Mouse (Mus musculus): ENCODE results near the gene Espnl. TPM values are rescaled to one million over a fixed set of nuclear protein-coding genes. Genes with fewer than 3 reads are reported as not detected.

The Espnl gene
- polyA plus RNA-seq, 1 experiment from 2014 or later, result 0.06 TPM

GRCm38 (mm10) chr1:91333582-91333981, 11.7 kb downstream of the Espnl start:
- DNase-seq (ENCODE audit: low spot score) (no peak), ATAC-seq (replicated peaks; ENCODE audit: insufficient number of reproducible peaks, low FRiP score, low TSS enrichment, low read depth) (no peak)
- Histone ChIP-seq H3K4me1 (ENCODE audit: control insufficient read depth, insufficient read depth, low read length) (no peaks in the 10 kb centered on the region), H3K4me3 (ENCODE audit: low read depth, low read length) (no peak overlapping the region), H3K9ac (replicated peaks; ENCODE audit: low read length) (no peak overlapping the region), H3K27me3 (ENCODE audit: control insufficient read depth, insufficient read depth, low read length) (no peaks in the 10 kb centered on the region), H3K9me3 (replicated peaks; ENCODE audit: control insufficient read depth, low read length) (no peaks in the 10 kb centered on the region), H3K36me3 (replicated peaks; ENCODE audit: control insufficient read depth, insufficient read depth, low read depth, low read length) (no peaks in the 10 kb centered on the region), H3K4me2 (ENCODE audit: low read depth, low read length) (no peak overlapping the region), H3K27ac (replicated peaks; ENCODE audit: low read depth, low read length) (no peak overlapping the region)

DNA sequence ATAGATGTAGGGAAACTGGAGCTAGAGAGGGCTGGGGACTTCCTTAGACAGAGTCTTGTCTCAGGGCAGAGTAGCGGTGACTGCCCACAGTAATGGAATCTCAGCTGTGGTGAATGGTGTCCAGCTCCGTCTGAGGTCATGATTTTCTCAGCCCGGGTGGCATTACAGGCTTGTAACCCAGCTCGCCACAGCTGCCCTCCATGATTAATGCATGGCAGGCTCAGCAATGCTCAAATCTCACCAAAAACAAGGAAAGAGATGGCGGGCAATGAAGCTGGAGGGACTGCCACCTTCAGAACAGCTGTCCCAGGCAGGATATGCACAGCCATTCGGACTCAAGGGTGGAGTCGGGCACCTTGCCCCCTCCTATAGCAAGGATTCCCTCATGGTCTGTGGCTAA, 15.5 kb downstream of the Espnl start:
- Histone ChIP-seq H3K9ac (replicated peaks; ENCODE audit: low read length) (no peak overlapping the region), H3K9me3 (replicated peaks; ENCODE audit: control insufficient read depth, low read length) (no peaks in the 10 kb centered on the region), H3K4me2 (ENCODE audit: low read depth, low read length) (no peak overlapping the region), H3K27me3 (ENCODE audit: control insufficient read depth, insufficient read depth, low read length) (no peaks in the 10 kb centered on the region), H3K4me3 (ENCODE audit: low read depth, low read length) (no peak overlapping the region), H3K27ac (replicated peaks; ENCODE audit: low read depth, low read length) (no peak overlapping the region), H3K36me3 (replicated peaks; ENCODE audit: control insufficient read depth, insufficient read depth, low read depth, low read length) (no peaks in the 10 kb centered on the region), H3K4me1 (ENCODE audit: control insufficient read depth, insufficient read depth, low read length) (no peaks in the 10 kb centered on the region)
- ATAC-seq (replicated peaks; ENCODE audit: insufficient number of reproducible peaks, low FRiP score, low TSS enrichment, low read depth) (no peak), DNase-seq (ENCODE audit: low spot score) (no peak)
- WGBS, result 86% methylated on average over 7 of the region's 7 CpGs

GRCm38 (mm10) chr1:91344001-91344400, 22.1 kb downstream of the Espnl start:
- WGBS, result 64% methylated on average over 3 of the region's 3 CpGs

GRCm38 (mm10) chr1:91344921-91345685, 23.2 kb downstream of the Espnl start:
- Histone ChIP-seq H3K27me3 (ENCODE audit: control insufficient read depth, insufficient read depth, low read length) (peaks cover 38% of the 10 kb centered on the region), H3K36me3 (replicated peaks; ENCODE audit: control insufficient read depth, insufficient read depth, low read depth, low read length) (no peaks in the 10 kb centered on the region), H3K9ac (replicated peaks; ENCODE audit: low read length) (no peak overlapping the region; the same call in 1 of the 2 replicates), H3K4me3 (ENCODE audit: low read depth, low read length) (peak overlapping the region; percentile 24), H3K4me1 (ENCODE audit: control insufficient read depth, insufficient read depth, low read length) (peaks cover 4% of the 10 kb centered on the region), H3K27ac (replicated peaks; ENCODE audit: low read depth, low read length) (no peak overlapping the region; the same call in 1 of the 2 replicates), H3K4me2 (ENCODE audit: low read depth, low read length) (peak overlapping the region; percentile 57), H3K9me3 (replicated peaks; ENCODE audit: control insufficient read depth, low read length) (no peaks in the 10 kb centered on the region)
- 2% methylated on average over 66 of the region's 68 CpGs for WGBS
- ATAC-seq (replicated peaks; ENCODE audit: insufficient number of reproducible peaks, low FRiP score, low TSS enrichment, low read depth) (0 out of 2 replicates have a peak, but pooled peaks have one; percentile 41), DNase-seq (ENCODE audit: low spot score) (peak; percentile 48)

More at GRCm38 (mm10) chr1:91344001-91344400, 22.1 kb downstream of the Espnl start:
- DNase-seq (ENCODE audit: low spot score), result no peak
- H3K9me3 ChIP-seq (replicated peaks; ENCODE audit: control insufficient read depth, low read length), result no peaks in the 10 kb centered on the region
- H3K36me3 ChIP-seq (replicated peaks; ENCODE audit: control insufficient read depth, insufficient read depth, low read depth, low read length), result no peaks in the 10 kb centered on the region
- H3K4me1 ChIP-seq (ENCODE audit: control insufficient read depth, insufficient read depth, low read length), result peaks cover 4% of the 10 kb centered on the region
- no peak for ATAC-seq (replicated peaks; ENCODE audit: insufficient number of reproducible peaks, low FRiP score, low TSS enrichment, low read depth)
- H3K27me3 ChIP-seq (ENCODE audit: control insufficient read depth, insufficient read depth, low read length), result peaks cover 38% of the 10 kb centered on the region
- no peak overlapping the region for H3K27ac ChIP-seq (replicated peaks; ENCODE audit: low read depth, low read length)
- no peak overlapping the region for H3K4me2 ChIP-seq (ENCODE audit: low read depth, low read length)
- H3K4me3 ChIP-seq (ENCODE audit: low read depth, low read length), result no peak overlapping the region
- H3K9ac ChIP-seq (replicated peaks; ENCODE audit: low read length), result no peak overlapping the region

DNA sequence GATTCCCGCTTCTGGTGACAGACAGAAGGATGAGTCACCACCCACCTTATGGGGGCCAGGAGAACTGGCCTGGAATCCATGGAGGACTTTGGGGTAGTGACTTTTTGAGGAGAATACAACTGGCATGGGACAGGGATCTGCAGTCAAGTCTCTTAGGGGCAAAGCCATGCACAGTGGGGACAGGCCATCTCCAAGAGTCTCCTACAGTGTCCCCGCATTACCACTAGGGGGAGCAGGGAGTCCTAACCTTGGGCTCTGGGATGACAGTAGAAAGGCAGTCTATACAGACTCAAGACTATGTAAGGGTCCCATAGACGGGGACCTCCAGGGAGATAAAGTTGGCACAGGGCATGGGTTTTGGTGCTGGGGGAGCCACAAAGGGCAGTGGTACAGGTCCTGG, 25.0 kb downstream of the Espnl start:
- Histone ChIP-seq H3K4me2 (ENCODE audit: low read depth, low read length) (no peak overlapping the region), H3K4me3 (ENCODE audit: low read depth, low read length) (no peak overlapping the region), H3K27ac (replicated peaks; ENCODE audit: low read depth, low read length) (no peak overlapping the region), H3K4me1 (ENCODE audit: control insufficient read depth, insufficient read depth, low read length) (peaks cover 4% of the 10 kb centered on the region), H3K27me3 (ENCODE audit: control insufficient read depth, insufficient read depth, low read length) (peaks cover 38% of the 10 kb centered on the region), H3K36me3 (replicated peaks; ENCODE audit: control insufficient read depth, insufficient read depth, low read depth, low read length) (no peaks in the 10 kb centered on the region), H3K9ac (replicated peaks; ENCODE audit: low read length) (no peak overlapping the region), H3K9me3 (replicated peaks; ENCODE audit: control insufficient read depth, low read length) (no peaks in the 10 kb centered on the region)
- WGBS, result 44% methylated on average over 3 of the region's 3 CpGs
- DNase-seq (ENCODE audit: low spot score) (peak; percentile 81), ATAC-seq (replicated peaks; ENCODE audit: insufficient number of reproducible peaks, low FRiP score, low TSS enrichment, low read depth) (peak; percentile 22; the same call in 1 of the 2 replicates)

DNA sequence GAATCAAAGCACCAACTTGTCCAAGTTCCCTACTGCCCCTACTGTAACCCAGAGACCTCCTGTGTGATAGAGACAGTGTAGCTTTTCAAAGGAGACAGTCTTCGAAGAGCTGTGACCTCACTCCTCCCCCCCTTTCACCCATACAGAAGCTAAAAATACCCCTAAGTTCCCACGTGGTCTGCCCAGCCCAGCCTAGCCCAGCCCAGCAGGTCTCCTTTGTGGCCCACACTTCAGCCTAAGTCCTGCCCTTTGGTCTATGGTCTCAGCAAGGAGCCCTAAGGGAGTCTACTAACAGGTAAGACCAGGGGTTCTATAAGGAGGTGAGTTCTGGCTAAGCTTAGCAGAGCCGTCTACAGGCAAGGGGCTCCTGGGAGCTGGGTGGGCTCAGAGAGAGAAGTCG, 29.0 kb downstream of the Espnl start, which contains the start of gene Klhl30:
Gene Klhl30 (plus strand): TSS at position 176 of the 400 bp plus-strand sequence.
- ATAC-seq (replicated peaks; ENCODE audit: insufficient number of reproducible peaks, low FRiP score, low TSS enrichment, low read depth) (no peak), DNase-seq (ENCODE audit: low spot score) (no peak)
- Histone ChIP-seq H3K27me3 (ENCODE audit: control insufficient read depth, insufficient read depth, low read length) (peaks cover 6% of the 10 kb centered on the region), H3K27ac (replicated peaks; ENCODE audit: low read depth, low read length) (no peak within 1 kb of the TSS), H3K36me3 (replicated peaks; ENCODE audit: control insufficient read depth, insufficient read depth, low read depth, low read length) (no peaks in the 10 kb centered on the region), H3K4me2 (ENCODE audit: low read depth, low read length) (no peak within 1 kb of the TSS), H3K9ac (replicated peaks; ENCODE audit: low read length) (no peak within 1 kb of the TSS), H3K9me3 (replicated peaks; ENCODE audit: control insufficient read depth, low read length) (no peaks in the 10 kb centered on the region), H3K4me3 (ENCODE audit: low read depth, low read length) (no peak within 1 kb of the TSS), H3K4me1 (ENCODE audit: control insufficient read depth, insufficient read depth, low read length) (no peaks in the 10 kb centered on the region)
- WGBS, result 51% methylated on average over 4 of the region's 4 CpGs

DNA sequence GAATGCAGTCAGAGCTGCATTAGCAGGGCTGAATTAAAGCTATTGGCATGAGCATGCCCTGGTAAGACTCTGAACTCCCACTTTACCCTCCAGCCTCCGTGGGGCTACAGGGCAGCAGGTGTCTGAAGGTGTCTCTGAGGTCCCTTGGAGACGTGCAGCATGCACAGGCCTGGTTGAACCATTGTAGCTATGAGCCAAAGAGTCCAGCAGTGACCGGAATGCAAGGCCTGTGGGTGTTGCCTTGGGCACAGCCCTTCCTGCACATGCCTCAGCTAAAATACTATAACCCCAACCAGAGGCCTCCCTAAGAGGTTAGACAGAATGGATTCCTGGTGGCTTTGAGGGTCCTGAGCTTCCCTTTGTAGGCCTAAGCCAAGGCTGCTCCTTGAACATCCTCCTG, 29.4 kb downstream of the Espnl start:
- Histone ChIP-seq H3K4me1 (ENCODE audit: control insufficient read depth, insufficient read depth, low read length) (no peaks in the 10 kb centered on the region), H3K4me2 (ENCODE audit: low read depth, low read length) (no peak overlapping the region), H3K27me3 (ENCODE audit: control insufficient read depth, insufficient read depth, low read length) (peaks cover 2% of the 10 kb centered on the region), H3K9me3 (replicated peaks; ENCODE audit: control insufficient read depth, low read length) (no peaks in the 10 kb centered on the region), H3K9ac (replicated peaks; ENCODE audit: low read length) (no peak overlapping the region), H3K4me3 (ENCODE audit: low read depth, low read length) (no peak overlapping the region), H3K36me3 (replicated peaks; ENCODE audit: control insufficient read depth, insufficient read depth, low read depth, low read length) (no peaks in the 10 kb centered on the region), H3K27ac (replicated peaks; ENCODE audit: low read depth, low read length) (no peak overlapping the region)
- DNase-seq (ENCODE audit: low spot score) (no peak), ATAC-seq (replicated peaks; ENCODE audit: insufficient number of reproducible peaks, low FRiP score, low TSS enrichment, low read depth) (no peak; the same call in 1 of the 2 replicates)
- 86% methylated on average over 3 of the region's 3 CpGs for WGBS

GRCm38 (mm10) chr1:91352277-91352676, 30.4 kb downstream of the Espnl start:
- DNase-seq (ENCODE audit: low spot score) (no peak), ATAC-seq (replicated peaks; ENCODE audit: insufficient number of reproducible peaks, low FRiP score, low TSS enrichment, low read depth) (no peak)
- 83% methylated on average over 2 of the region's 2 CpGs for WGBS
- H3K27me3 ChIP-seq (ENCODE audit: control insufficient read depth, insufficient read depth, low read length), result no peaks in the 10 kb centered on the region
- no peaks in the 10 kb centered on the region for H3K4me1 ChIP-seq (ENCODE audit: control insufficient read depth, insufficient read depth, low read length)
- no peaks in the 10 kb centered on the region for H3K9me3 ChIP-seq (replicated peaks; ENCODE audit: control insufficient read depth, low read length)
- no peak overlapping the region for H3K4me2 ChIP-seq (ENCODE audit: low read depth, low read length)
- H3K9ac ChIP-seq (replicated peaks; ENCODE audit: low read length), result no peak overlapping the region
- no peaks in the 10 kb centered on the region for H3K36me3 ChIP-seq (replicated peaks; ENCODE audit: control insufficient read depth, insufficient read depth, low read depth, low read length)
- H3K4me3 ChIP-seq (ENCODE audit: low read depth, low read length), result no peak overlapping the region
- no peak overlapping the region for H3K27ac ChIP-seq (replicated peaks; ENCODE audit: low read depth, low read length)

All from embryonic facial prominence, embryonic 11.5 days (tissue).